Mouse (Mus musculus): ENCODE results near the gene Kl.

Gene Kl

DNA sequence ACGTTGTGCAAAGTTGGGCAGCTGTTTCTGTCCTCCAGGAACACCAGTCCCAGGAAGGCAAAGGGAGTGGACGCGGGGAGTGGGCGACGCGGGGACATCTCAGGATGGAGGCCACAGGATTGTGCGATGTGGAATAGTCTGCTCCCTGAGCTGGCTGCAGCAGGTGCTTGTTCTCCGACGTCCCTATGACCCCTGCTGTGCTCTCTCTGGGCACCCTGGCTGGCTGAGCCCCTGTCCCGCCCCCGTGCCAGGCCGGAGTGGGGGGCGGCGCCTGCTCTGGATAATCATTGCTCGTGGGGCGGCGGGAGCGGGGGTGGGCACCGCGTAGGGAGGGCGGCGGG lies at the start of gene Kl:
Kl (plus strand) TSS at position 280 of the 341 bp plus-strand sequence.
- no peak for DNase-seq

DNA sequence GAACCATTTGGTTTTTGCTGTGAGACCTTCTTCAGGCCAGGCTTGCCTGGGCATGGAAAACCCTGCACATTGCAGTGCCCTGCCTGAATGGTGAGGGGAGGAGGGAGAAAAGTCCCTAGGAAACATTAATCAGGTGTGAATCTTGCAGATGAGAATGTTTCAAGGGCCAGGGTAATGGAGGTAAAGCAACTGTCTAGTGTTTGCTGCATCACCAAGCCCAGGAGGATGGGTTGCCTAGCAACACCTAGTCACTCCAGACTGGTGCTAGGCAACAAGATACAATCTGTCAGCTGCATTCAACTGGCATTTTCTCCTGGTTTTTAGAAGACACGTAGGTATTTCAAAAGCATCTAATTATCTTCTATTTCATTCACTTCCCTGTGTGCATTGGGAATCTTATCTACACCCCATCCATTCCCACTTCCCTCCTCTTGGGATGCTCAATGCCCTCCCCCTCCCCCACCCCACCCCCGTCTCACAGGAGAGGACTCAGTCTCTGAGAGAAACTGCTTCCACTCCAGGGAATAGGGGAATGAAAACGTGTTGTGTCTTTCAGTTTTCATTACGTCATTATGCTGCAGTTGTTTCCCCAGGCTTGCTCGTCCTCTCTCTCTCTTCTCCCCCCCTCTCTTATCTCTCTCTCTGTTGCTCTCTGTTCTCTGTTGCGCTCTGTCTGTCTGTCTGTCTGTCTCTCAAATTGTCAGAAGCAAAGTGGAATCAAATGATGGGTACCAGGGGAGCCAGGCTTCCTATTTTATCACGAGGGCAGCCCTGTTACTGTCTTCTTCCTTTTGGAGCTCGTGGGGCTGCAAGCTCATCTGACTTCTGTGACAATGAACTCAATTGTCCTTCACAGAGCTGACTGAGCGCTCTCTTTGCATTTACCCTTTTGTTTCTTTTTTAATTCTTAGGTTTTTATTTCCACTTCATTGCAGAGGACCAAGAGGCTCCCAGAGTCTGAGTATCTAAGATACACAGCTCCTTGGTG lies 46.1 kb upstream of the Kl start:
- DNase-seq, result peak; percentile 3 to 6

DNA sequence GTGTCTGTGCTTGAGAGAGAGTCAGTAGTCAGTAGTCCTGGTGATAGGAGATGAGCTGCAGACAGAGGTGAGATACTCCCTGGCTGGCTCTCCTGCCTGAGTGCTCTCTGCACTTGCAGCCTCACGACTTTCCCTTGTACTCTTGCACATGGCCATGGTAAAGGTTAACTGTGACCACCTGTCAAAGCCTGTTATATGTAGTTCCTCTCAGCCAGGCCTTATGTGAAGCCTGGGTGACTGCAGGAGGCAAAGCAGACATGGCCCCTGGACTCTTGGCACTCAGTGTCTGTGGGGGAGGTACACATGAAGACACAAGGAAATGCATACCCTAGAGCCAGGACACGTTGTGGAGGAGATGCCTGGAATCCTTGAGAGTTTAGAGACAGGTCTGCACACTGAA lies 40.3 kb upstream of the Kl start:
- DNase-seq, result peak in 1 of 2 experiments; percentile 5

DNA sequence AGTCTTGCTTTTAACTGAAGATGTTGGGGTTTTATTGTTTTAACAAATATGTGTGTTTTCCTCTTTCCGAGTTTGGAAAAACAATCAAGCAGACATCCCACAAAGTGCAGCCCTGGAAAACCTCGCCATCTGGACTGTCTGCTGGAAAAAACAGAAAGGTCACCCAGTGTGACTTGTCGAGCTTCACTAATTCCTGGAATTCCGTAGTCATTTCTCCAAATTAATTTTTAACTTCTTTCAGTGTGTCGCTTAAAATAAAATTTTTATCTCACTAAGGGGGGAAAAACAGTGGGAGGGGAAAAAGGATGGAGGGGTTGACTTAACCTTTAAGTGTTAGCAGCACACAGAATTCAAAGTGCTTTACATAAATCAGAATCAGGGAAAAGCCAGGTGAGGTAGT lies 39.8 kb upstream of the Kl start:
- peak in 1 of 2 experiments; percentile 8 for DNase-seq

DNA sequence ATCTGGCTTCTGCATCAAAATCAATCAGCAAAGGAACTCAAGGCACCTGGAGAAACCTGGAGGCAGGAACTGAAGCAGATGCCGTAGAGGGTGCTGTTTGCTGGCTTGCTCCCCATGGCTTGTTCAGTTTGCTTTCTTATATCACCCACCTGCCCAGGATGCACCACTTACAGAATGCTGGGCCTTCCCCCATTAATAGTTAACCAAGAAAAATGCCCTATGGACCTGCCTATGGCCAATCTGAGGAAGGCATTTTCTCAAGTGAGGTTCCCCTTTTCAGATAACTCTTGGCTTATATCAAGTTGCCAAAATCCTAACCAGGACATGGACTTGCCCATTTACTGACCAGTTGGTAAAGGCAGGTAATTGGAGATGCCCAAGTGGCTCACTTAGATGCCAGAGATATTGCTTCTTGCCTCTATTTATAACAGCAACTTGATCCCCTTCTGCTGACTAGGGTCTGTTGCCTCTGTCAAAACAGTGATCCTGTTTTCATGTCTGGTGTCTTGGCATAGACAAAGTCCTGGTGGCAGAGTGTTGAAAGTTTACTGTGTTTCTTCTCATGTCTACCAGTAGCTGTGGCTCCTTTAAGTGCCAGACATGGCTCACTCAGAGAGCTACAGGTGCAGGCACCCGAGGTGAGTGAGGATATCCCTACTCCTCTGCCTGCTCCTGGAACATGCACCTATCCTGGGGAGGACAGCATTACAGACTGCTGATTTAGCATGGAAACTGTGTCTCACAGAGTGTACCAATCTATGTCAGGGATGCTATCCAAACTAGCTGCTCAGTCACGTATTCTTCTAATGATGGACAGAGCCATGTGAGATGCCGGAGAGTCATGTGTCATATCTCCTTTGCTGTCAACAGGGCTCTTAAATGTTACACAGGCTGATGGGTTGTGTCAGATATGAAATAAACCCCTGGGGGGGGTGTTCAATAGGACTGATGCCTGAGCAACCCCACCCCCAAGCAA lies 37.0 kb upstream of the Kl start:
- no peak for DNase-seq

DNA sequence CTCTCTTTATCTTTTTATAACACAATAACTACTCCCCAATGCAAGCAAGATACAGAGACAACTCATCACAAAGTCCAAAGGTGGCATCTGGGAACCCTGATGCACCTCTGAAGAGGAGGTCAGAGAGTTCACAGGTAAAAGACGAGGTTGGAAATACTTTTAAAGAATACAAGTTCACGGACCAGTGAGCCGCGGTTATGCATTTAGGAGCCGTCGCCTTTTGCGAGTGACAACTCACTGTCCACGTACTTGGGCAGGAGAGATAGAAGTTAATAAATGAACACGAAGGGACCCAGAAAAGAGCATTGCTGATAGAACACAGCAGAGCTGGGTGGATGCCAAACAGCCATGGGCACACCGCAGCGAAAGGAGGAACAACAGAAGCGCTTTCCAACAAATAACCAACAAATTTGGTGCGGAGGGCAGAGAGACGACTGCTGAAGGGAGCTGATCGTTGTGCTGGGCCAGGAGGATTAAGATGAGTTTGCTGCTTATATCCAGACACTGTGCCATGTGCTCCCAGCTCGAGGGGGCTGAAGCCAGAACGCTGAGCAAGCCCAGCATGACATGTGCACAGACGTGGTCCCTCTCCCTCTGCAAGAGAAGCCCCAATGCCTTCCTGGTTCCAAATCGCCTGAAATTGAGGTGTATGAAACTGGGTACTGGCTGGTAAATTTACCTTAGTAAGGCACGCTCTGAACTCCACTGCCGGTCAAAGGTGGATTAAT lies 35.1 kb upstream of the Kl start:
- peak; percentile 9 to 38 for DNase-seq

DNA sequence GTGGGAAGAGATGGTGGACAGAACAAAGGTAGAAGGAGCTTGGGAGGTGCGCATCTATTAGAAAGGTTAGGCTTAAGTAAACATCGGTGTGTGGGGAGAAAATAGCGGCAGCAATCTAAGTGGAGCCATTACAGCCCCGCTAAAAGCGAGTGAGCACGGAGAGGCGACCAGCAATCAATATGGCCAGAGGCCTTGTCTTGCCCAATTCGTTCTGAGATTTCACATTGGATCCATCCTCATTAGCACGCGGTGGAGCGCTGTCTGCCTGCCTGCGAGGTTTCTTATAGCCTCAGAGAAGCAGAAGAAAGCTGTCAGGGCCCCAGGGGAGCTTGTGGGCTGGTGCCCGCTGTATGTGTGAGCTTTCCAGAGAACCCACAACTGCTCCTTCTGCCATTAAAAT lies 33.8 kb upstream of the Kl start:
- no peak for DNase-seq

DNA sequence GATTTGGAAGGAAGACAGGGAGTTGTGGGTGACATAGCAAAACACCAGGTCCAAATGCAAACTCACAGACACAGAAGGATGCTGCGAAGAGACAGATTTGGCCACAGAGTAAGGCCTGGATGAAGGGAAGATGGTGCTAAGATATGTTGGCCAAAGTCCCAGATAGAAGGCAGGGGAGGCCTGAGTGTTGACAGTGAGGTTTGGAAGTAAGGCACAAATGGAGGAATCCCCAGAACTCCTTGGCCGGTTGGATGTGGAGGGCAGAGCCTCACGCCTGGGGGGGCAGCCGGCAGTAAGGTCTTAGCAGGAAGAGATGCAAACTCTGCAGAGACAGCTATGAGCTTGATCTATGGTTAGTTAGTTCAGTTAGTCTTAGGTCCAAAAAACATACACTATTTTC lies 33.1 kb upstream of the Kl start:
- DNase-seq, result no peak

DNA sequence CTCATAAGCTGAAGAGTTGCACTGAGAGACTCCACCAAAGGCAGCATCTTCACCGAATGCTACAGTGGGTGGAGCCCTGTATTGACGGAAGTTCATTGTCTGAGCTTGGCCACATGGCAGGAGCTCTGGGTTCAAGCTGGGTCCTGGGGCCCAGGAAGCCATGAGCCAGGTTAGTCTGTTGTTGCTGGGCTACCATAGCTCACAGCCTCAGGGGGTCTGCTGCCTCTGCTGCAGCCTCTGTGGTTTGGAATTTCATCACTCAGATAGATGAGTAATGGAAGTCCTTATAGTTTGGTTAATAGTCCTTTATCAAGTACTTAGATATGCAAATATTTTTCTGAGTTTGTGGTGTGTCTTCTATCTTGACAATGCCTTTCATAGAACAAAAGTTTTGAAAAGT lies 32.4 kb upstream of the Kl start:
- DNase-seq, result no peak

DNA sequence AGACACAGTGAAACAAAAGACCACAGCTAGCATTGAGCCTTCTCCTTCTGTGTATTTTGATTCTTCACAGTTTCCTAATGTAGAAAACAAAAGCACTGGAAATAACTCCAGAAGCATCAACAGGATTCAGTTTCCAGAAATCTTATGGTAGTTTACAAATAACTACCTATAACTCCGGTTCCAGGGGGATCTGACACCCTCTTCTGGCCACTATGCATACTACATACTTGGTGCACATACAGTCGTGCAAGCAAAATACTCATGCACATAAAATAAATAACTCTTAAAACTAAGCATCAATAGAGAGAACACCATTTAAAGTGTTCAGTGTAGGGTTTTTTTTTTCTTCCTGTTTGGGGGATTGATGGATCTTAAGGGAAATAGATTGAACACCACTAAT lies 23.0 kb upstream of the Kl start:
- DNase-seq, result no peak

DNA sequence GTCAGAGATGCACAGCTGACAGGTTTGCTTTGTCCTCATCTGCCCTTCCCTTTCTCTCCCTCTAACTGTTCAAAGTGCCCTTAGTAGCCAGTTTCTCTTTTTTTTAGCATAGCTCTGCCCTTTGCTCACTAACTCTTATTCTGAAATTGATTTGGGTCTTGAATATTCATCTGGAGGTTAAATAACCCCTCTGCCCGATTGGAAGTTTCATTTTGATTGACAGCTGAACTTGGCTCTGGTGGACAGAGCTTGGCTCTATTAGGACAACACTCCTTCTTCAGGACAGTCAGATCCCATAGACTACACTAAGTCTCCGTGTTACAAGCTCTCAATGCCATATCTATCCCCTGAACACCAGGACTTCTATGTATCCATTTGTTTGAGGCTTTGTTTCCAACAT lies 19.8 kb upstream of the Kl start:
- DNase-seq, result no peak

DNA sequence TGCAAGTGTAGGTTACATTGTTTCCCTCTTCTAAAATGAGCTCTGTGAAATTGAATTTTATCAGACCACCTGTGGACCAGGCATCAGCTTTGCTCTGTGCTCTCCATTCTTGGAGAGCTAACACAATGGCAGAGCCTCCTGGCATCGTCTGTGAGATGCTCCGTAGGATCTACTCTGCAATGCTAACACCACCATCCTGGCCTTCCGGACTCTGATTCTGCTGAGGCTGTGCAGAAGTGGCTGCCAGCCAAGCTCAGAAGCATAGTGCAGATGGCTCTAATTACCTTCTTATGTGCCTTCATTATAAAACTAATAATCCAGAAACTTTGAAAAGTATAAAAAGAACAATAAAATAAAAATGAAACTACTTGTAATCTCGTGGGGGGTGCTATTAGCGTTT lies 16.2 kb upstream of the Kl start:
- DNase-seq, result peak; percentile 69 to 83

DNA sequence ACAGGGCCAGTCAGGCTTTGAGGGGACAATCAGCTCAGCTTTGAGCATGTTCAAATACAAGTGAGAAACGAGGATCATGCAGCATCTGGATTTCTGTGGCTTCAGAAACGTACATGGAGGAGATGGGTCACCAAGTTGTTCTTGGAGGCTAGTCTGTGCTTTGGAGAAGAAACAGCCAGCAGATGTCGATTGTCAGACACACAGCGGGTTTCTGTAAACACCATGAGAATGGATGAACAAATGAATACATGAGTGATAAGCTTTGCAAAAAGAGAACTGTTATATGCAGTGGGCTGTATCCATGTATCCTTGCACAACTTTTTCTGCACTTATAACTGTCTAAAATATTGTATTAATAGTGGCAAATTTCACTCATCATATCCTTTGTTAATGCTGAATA lies 15.6 kb upstream of the Kl start:
- peak in 1 of 2 experiments; percentile 4 for DNase-seq

DNA sequence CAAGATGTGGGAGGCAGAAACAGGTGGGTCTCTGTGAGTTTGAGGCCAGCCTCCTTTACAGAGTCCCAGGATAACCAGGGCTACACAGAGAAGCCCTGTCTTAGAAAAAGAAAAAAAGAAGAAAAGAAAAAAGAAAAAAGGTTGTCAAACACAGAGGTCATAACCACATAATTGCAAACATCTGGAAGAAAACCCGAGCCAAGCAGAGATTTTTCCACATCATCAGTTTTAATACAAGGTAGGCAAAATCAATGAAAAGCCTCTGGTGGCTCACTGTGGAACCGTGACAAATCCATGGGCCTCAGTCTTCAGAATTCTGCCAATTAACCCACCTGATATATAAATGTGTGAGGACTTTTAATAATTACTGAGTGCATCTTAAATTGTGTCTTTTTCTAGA lies 14.9 kb upstream of the Kl start:
- DNase-seq, result no peak

DNA sequence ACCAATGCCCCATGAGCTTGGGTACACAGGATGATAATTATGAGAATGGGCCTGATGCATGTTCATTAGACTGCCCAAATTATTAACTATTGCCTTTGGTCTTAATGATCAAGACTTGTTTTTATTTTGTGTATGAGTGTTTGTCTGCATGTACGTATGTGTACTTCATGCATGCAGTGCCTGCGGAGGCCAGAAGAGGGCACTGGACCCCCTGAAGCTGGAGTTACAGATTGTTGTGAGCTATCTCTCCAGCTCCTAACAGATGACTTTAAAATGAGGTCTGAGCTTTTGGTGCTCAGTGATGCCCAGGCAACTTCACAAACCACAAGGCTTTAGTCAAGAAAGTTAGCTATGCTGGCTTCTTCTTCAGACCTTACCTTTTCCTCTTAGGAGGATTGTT lies 6.8 kb upstream of the Kl start:
- DNase-seq, result no peak

DNA sequence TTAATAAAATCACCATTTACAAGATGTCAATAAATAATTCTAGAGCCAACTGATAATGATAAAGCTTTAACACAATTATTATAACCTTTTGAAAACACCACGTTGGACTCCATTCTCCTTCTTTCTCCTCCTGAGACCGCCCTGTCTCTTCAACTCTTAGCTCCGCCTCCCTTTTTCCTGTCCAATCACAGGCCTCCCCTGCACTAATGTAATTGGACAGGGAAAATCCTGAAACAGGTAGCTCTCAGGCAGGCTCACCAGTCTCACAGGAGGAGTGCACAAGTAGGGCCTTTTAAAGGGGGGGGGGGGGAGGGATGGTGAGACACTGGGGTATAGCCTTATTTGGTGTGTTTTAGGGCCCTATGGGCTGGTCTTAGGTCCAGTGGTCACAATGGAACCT lies 3.3 kb upstream of the Kl start:
- no peak for DNase-seq

DNA sequence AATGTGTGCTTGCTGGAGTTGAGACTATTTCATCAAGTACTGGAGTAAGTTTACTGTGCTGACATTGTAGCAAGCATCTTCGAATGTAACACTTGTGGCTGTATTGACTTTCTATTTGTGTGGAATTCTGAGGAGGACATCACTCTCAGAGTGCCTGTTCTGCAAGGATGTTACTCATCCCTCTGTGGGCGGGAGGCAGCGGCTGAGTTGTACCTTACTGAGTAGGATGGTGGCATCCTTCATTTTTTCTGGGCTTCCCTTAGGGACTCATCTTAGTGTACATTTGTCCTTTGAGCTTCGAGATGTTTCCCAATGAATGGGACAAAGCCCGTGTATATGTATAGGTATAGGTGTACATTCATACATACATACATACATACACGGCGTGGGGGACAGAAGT lies 1.1 kb upstream of the Kl start:
- no peak for DNase-seq

DNA sequence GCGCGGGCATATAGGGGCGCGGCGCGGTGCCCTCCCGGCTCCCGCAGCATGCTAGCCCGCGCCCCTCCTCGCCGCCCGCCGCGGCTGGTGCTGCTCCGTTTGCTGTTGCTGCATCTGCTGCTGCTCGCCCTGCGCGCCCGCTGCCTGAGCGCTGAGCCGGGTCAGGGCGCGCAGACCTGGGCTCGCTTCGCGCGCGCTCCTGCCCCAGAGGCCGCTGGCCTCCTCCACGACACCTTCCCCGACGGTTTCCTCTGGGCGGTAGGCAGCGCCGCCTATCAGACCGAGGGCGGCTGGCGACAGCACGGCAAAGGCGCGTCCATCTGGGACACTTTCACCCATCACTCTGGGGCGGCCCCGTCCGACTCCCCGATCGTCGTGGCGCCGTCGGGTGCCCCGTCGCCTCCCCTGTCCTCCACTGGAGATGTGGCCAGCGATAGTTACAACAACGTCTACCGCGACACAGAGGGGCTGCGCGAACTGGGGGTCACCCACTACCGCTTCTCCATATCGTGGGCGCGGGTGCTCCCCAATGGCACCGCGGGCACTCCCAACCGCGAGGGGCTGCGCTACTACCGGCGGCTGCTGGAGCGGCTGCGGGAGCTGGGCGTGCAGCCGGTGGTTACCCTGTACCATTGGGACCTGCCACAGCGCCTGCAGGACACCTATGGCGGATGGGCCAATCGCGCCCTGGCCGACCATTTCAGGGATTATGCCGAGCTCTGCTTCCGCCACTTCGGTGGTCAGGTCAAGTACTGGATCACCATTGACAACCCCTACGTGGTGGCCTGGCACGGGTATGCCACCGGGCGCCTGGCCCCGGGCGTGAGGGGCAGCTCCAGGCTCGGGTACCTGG lies 488 bp downstream of the Kl start:
- DNase-seq, result peak in 1 of 2 experiments; percentile 4

DNA sequence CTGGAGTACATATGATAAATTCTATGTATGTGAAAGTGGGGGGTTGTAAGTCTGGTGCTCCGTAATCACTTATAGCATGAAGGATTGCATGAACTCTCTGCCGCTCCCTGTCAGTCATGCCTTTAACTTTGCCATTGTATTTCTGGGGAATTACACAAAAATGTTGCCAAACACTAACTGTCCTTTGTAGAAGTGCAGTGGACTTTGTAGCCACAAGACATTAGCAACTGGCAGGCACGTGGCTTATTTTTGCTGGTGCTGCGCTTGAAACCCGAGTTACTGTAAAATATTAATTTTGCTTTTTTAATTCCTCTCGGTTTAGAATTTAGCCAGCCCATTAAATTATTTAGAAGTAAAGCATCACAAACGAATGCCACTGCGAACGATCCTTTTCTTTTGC lies 2.4 kb downstream of the Kl start:
- DNase-seq, result no peak

DNA sequence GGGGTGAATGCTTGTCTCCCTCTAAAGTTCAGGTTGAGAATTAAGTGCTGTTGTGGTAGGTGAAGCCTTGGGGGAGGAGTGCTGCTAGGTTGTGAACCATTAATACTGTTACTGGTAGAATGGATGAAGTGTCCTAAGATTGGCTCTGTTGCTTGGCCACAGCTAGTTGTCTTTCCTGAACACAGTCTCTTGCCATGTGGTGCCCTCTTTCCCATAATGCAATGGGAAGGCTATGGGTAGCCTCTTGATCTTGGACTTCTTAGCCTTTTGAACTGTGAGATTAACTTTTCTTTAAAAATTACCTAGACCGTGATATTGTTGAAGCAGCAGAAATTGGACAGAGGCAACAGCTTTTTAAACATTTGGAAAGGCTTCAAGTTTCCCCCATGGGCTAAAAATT lies 7.5 kb downstream of the Kl start:
- no peak for DNase-seq

DNA sequence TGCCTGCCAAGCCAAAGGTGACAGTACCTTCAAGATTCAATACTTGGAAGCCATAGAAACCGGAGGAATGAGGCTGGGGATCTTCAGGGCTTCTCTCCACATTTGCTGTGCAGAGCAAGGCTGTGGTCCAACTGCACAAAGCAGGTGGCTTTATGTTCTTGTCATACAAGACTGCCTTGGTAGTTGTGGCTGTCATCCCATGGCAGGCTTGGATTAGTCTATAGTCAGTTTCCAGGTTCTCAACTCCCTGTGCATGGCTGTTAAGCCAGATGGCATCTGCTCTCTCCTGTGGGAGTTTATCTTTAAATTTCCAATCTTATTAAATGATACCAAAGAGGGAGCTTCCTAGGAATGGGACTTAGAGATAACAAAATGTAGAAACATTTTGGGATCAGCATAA lies 9.2 kb downstream of the Kl start:
- no peak for DNase-seq

DNA sequence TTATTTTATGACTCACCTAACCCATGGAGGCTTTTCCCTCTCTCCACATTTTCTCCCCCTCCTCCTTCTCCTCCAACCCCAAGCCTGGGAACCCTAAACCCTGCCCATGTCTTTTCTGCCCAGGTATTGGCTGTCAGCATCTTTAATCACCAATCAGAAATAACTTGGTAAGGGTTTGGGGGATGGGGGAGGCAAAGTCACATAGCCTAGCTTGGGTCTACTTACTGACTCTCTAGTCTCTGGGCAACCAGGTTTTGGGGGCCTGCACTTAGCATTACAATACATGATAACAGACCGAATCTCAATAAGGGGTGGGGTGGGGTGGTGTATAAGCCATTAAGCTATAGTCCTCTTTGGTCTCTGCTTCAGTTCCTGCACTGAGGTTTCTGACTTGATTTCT lies 10.3 kb downstream of the Kl start:
- DNase-seq, result no peak

Measured in cerebellum, postnatal 25 days (tissue).